ENCODE assay signal across 21 mouse cellular contexts in genomic region chr10:45314865-45315264, GRCm38 (mm10). TPM values are rescaled to one million over a fixed set of nuclear protein-coding genes. Genes with fewer than 3 reads are reported as not detected.
DNase-seq lines count a peak whose midpoint lies in the region; ATAC-seq and TF ChIP-seq lines count a peak whose summit lies in the region.
"Had no signal": no experiment of that assay in that cellular context is flagged by ENCODE, and none has a peak within 500 bp of the region (broad histone marks: within the 10 kb centered on the region; RNA-seq: fewer than 3 reads in every experiment).

No protein-coding gene starts in this region.

- no peak overlapping the region for H3K27ac ChIP-seq in limb, embryonic 14.5 days (replicated peaks; ENCODE audit: low read depth, low read length)
- H3K27ac ChIP-seq in limb, embryonic 10.5 days, result no peak overlapping the region
- H3K27ac ChIP-seq: forebrain, embryonic 15.5 days; heart, embryonic 13.5 days; hindbrain, embryonic 12.5 days had no signal

- no peaks in the 10 kb centered on the region for H3K27me3 ChIP-seq in limb, embryonic 14.5 days (ENCODE audit: control insufficient read depth, insufficient read depth, low read length)
- H3K27me3 ChIP-seq in limb, embryonic 10.5 days (ENCODE audit: low read depth, poor library complexity, severe bottlenecking), result no peaks in the 10 kb centered on the region
- H3K27me3 ChIP-seq: forebrain, embryonic 15.5 days; heart, embryonic 13.5 days; hindbrain, embryonic 12.5 days had no signal

- H3K9me3 ChIP-seq in limb, embryonic 14.5 days (ENCODE audit: control insufficient read depth, low read length), result no peaks in the 10 kb centered on the region
- peaks cover 2% of the 10 kb centered on the region; the same call in 1 of the 2 replicates for H3K9me3 ChIP-seq in limb, embryonic 10.5 days (replicated peaks)
- H3K9me3 ChIP-seq: forebrain, embryonic 15.5 days; hindbrain, embryonic 12.5 days had no signal

- no peak overlapping the region for H3K4me3 ChIP-seq in limb, embryonic 14.5 days (replicated peaks; ENCODE audit: low read length)
- no peak overlapping the region for H3K4me3 ChIP-seq in limb, embryonic 10.5 days
- H3K4me3 ChIP-seq: forebrain, embryonic 15.5 days; heart, embryonic 13.5 days; hindbrain, embryonic 12.5 days had no signal

- no peaks in the 10 kb centered on the region for H3K36me3 ChIP-seq in limb, embryonic 14.5 days (ENCODE audit: control insufficient read depth, insufficient read depth, low read length)
- no peaks in the 10 kb centered on the region for H3K36me3 ChIP-seq in limb, embryonic 10.5 days
- H3K36me3 ChIP-seq: forebrain, embryonic 15.5 days; G1E; hindbrain, embryonic 12.5 days had no signal

- no peak overlapping the region for H3K9ac ChIP-seq in limb, embryonic 14.5 days (ENCODE audit: low read depth, low read length, severe bottlenecking)
- H3K9ac ChIP-seq: forebrain, embryonic 15.5 days; heart, embryonic 13.5 days; hindbrain, embryonic 12.5 days had no signal

- no peaks in the 10 kb centered on the region for H3K4me1 ChIP-seq in limb, embryonic 14.5 days (ENCODE audit: control insufficient read depth, insufficient read depth, low read length)
- peaks cover 4% of the 10 kb centered on the region; the same call in 1 of the 2 replicates for H3K4me1 ChIP-seq in limb, embryonic 10.5 days
- H3K4me1 ChIP-seq: heart, embryonic 13.5 days; hindbrain, embryonic 12.5 days had no signal

- no peak overlapping the region for H3K4me2 ChIP-seq in limb, embryonic 14.5 days (replicated peaks; ENCODE audit: low read depth, low read length, severe bottlenecking)
- H3K4me2 ChIP-seq: forebrain, embryonic 15.5 days; heart, embryonic 13.5 days; hindbrain, embryonic 12.5 days had no signal

- peak; percentile 13 for DNase-seq in layer of hippocampus, adult 11-12 months (ENCODE audit: low spot score)
- no peak for DNase-seq in layer of hippocampus, postnatal 10 days (ENCODE audit: low spot score in 2 of 2)
- DNase-seq in limb, embryonic 14.5 days (ENCODE audit: low spot score), result no peak
- DNase-seq in limb, embryonic 10.5 days (ENCODE audit: low spot score), result no peak
- DNase-seq in layer of hippocampus, adult 9-11 months, result peak; percentile 9
- DNase-seq in left cerebral cortex, postnatal 10 days (ENCODE audit: extremely low spot score in 1 of 2, low spot score in 2 of 2), result no peak
- DNase-seq in adrenal gland, adult (ENCODE audit: inconsistent age in 2 of 2, low spot score in 1 of 2), result no peak
- DNase-seq: adrenal gland, postnatal 14 days; cerebellum, adult 18-20 months; cerebellum, adult 9-11 months; cerebellum, postnatal 36 days; gastrocnemius, postnatal 14 days; heart, postnatal 4 days had no signal

- 82% methylated on average over 16 of the region's 16 CpGs for WGBS in limb, embryonic 14.5 days
- 93% methylated on average over 16 of the region's 16 CpGs for WGBS in limb, embryonic 10.5 days

- intact Hi-C loops in left cerebral cortex, postnatal 10 days (cut with DNase I), result no loop called here

- no peak for TF ChIP-seq POLR2A in limb, embryonic 14.5 days (IDR thresholded peaks at IDR 0.05; ENCODE audit: borderline replicate concordance, extremely low read depth, insufficient read depth, insufficient read length)

- ATAC-seq in limb, embryonic 14.5 days (ENCODE audit: low FRiP score, low read depth), result peak; percentile 21; the same call in 1 of the 2 replicates
- ATAC-seq: CD4-positive, CD25-positive, alpha-beta regulatory T cell, adult 4 months; forebrain, embryonic 15.5 days; hindbrain, embryonic 16.5 days; inflammation-experienced regulatory T-cells, adult 6 months had no signal

RNA-seq across cellular contexts. Expression of gene Bves, which starts 20.7 kb away (rescaled TPM):
- 1 to 10 TPM; 4.6 to 5.2 TPM for total RNA-seq in layer of hippocampus, postnatal 10 days (2021)
- 4.2 and 5.0 TPM in 2 replicates for polyA plus RNA-seq in limb, embryonic 14.5 days (2012; rRNA removed)
- polyA plus RNA-seq in limb, embryonic 14.5 days (2014; fragmentation: Nextera tagmentation; extraction: Ambion mirVana), result 3.4 and 3.5 TPM in 2 replicates
- polyA plus RNA-seq in limb, embryonic 10.5 days (2016; fragmentation: Nextera tagmentation; extraction: Ambion mirVana), result 4.1 and 5.3 TPM in 2 replicates
- under 1 TPM; 0.28 to 0.47 TPM for total RNA-seq in left cerebral cortex, postnatal 10 days (2021)
- total RNA-seq: granulocyte monocyte progenitor cell, adult 5-6 weeks had no signal
- polyA plus RNA-seq: CD4-positive, CD25-positive, alpha-beta regulatory T cell, adult 4 months; G1E; inflammation-experienced regulatory T-cells, adult 6 months had no signal

Comparison
In these comparisons a context has a peak if more than half of its experiments do, and no peak if none do; other contexts are left out.
1. DNase-seq: peak in layer of hippocampus, adult 11-12 months (single experiment) and layer of hippocampus, adult 9-11 months (single experiment); none in layer of hippocampus, postnatal 10 days (0 of 2), limb, embryonic 14.5 days (single experiment), limb, embryonic 10.5 days (single experiment), left cerebral cortex, postnatal 10 days (0 of 2) and adrenal gland, adult (0 of 2).